ENCODE assay signal across 26 mouse cellular contexts in the genomic region with DNA sequence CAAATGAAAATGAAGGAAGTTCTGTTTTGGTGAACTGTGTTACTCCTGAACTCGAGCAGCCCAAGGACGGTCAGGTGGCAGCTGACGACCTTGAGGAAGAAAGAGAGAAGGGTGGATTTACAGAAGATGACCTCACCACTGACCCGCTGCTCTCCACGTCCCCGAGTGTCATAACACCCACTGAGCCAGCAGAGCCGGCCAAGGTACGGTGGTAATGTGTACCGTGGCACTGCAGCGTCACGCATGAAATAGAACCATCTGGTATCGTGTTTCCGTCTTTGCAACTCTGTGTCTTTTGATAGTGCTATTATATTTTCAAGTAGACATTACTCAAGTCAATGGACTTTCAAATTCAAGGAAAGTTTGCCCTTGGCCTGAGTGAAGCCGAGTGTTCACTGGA. TPM values are rescaled to one million over a fixed set of nuclear protein-coding genes. Genes with fewer than 3 reads are reported as not detected.
A peak's percentile ranks its signal among the peaks of the same experiment; 100 is the strongest.
DNase-seq lines count a peak whose midpoint lies in the region; ATAC-seq and TF ChIP-seq lines count a peak whose summit lies in the region.
"Had no signal": no experiment of that assay in that cellular context is flagged by ENCODE, and none has a peak within 500 bp of the region (broad histone marks: within the 10 kb centered on the region; RNA-seq: fewer than 3 reads in every experiment).

No protein-coding gene starts in this region.

- DNase-seq in kidney, postnatal 25 days, result no peak
- peak; percentile 38 for DNase-seq in kidney, postnatal 0 days (ENCODE audit: low spot score)
- no peak for DNase-seq in kidney, postnatal 36 days
- DNase-seq in mesoderm, embryonic 11.5 days (ENCODE audit: low read depth, low spot score), result peak; percentile 12
- DNase-seq: adrenal gland, adult 8-10 months; adrenal gland, postnatal 25 days; cerebellum, adult 11-12 months; cerebellum, adult 8-10 months; cerebellum, postnatal 10 days; cerebellum, postnatal 36 days; embryo, embryonic 11 days; forebrain, postnatal 0 days; gastrocnemius, adult 2 months; gastrocnemius, postnatal 14 days; heart, postnatal 10 days; heart, postnatal 4 days had no signal

- no peaks in the 10 kb centered on the region for H3K27me3 ChIP-seq in kidney, embryonic 14.5 days (ENCODE audit: control insufficient read depth, insufficient read depth, low read length)
- H3K27me3 ChIP-seq in kidney, postnatal 0 days (ENCODE audit: insufficient read depth, low read length), result no peaks in the 10 kb centered on the region
- H3K27me3 ChIP-seq: embryonic facial prominence, embryonic 12.5 days; embryonic facial prominence, embryonic 15.5 days; heart, embryonic 12.5 days; heart, embryonic 15.5 days had no signal

- H3K27ac ChIP-seq in kidney, embryonic 14.5 days (ENCODE audit: low read depth, low read length), result no peak overlapping the region
- no peak overlapping the region for H3K27ac ChIP-seq in kidney, postnatal 0 days
- H3K27ac ChIP-seq: embryonic facial prominence, embryonic 12.5 days; embryonic facial prominence, embryonic 15.5 days; gastrocnemius, adult 2 months; heart, embryonic 15.5 days; hindbrain, embryonic 14.5 days; hindbrain, postnatal 0 days had no signal

- no peak overlapping the region for H3K4me3 ChIP-seq in kidney, embryonic 14.5 days (ENCODE audit: low read length)
- H3K4me3 ChIP-seq in kidney, postnatal 0 days (replicated peaks; ENCODE audit: low read depth, low read length), result no peak overlapping the region
- H3K4me3 ChIP-seq: embryonic facial prominence, embryonic 12.5 days; embryonic facial prominence, embryonic 15.5 days; gastrocnemius, adult 2 months; heart, embryonic 12.5 days; heart, embryonic 15.5 days had no signal

- no peak overlapping the region for H3K9ac ChIP-seq in kidney, embryonic 14.5 days (ENCODE audit: low read depth, low read length)
- no peak overlapping the region for H3K9ac ChIP-seq in kidney, postnatal 0 days (ENCODE audit: low read depth, low read length)
- H3K9ac ChIP-seq: embryonic facial prominence, embryonic 12.5 days; embryonic facial prominence, embryonic 15.5 days; forebrain, postnatal 0 days; heart, embryonic 12.5 days; heart, embryonic 15.5 days; hindbrain, embryonic 14.5 days had no signal

- ATAC-seq in kidney, embryonic 14.5 days (ENCODE audit: low FRiP score, low TSS enrichment), result peak; percentile 85
- peak; percentile 73; the same call in 1 of the 2 replicates for ATAC-seq in kidney, postnatal 0 days (replicated peaks; ENCODE audit: low FRiP score, low read depth)
- ATAC-seq in CD4-positive, CD25-positive, alpha-beta regulatory T cell, adult 4 months, result no peak
- ATAC-seq: activated CD4-positive, CD25-positive, alpha-beta regulatory T cell, adult 4 months; forebrain, embryonic 14.5 days; forebrain, postnatal 0 days; hindbrain, postnatal 0 days had no signal

- H3K9me3 ChIP-seq in kidney, embryonic 14.5 days (ENCODE audit: control insufficient read depth, low read length), result no peaks in the 10 kb centered on the region
- no peaks in the 10 kb centered on the region for H3K9me3 ChIP-seq in kidney, postnatal 0 days (replicated peaks; ENCODE audit: low read length)
- H3K9me3 ChIP-seq: embryonic facial prominence, embryonic 12.5 days; embryonic facial prominence, embryonic 15.5 days; heart, embryonic 12.5 days; heart, embryonic 15.5 days had no signal

- no peak for TF ChIP-seq CTCF in kidney, postnatal 0 days (IDR thresholded peaks at IDR 0.05; ENCODE audit: low read depth)

- H3K36me3 ChIP-seq in kidney, embryonic 14.5 days (ENCODE audit: control insufficient read depth, insufficient read depth, low read length), result peaks cover 7% of the 10 kb centered on the region; the same call in 1 of the 2 replicates
- 0 out of 2 replicates have a peak, but pooled peaks cover 15% of the 10 kb centered on the region for H3K36me3 ChIP-seq in kidney, postnatal 0 days (ENCODE audit: insufficient read depth, low read length)

- H3K4me2 ChIP-seq in kidney, embryonic 14.5 days (replicated peaks; ENCODE audit: low read depth, low read length), result no peak overlapping the region
- H3K4me2 ChIP-seq in kidney, postnatal 0 days (ENCODE audit: low read length), result no peak overlapping the region
- H3K4me2 ChIP-seq: embryonic facial prominence, embryonic 12.5 days; embryonic facial prominence, embryonic 15.5 days; heart, embryonic 12.5 days; heart, embryonic 15.5 days; hindbrain, embryonic 14.5 days had no signal

- H3K4me1 ChIP-seq in kidney, embryonic 14.5 days (ENCODE audit: control insufficient read depth, insufficient read depth, low read length), result no peaks in the 10 kb centered on the region
- no peaks in the 10 kb centered on the region for H3K4me1 ChIP-seq in kidney, postnatal 0 days (replicated peaks; ENCODE audit: insufficient read depth, low read length)
- H3K4me1 ChIP-seq: embryonic facial prominence, embryonic 12.5 days; embryonic facial prominence, embryonic 15.5 days had no signal

- 48% methylated on average over 14 of the region's 14 CpGs for WGBS in kidney, embryonic 14.5 days
- WGBS in kidney, postnatal 0 days, result 44% methylated on average over 14 of the region's 14 CpGs

RNA-seq across cellular contexts. Expression of a gene that starts 19.1 kb away (rescaled TPM):
- 6.5 and 7.8 TPM in 2 replicates for polyA plus RNA-seq in kidney, embryonic 14.5 days (2014; fragmentation: Nextera tagmentation; extraction: Ambion mirVana)
- 7.2 and 7.4 TPM in 2 replicates for polyA plus RNA-seq in kidney, postnatal 0 days (2015; fragmentation: Nextera tagmentation; extraction: Ambion mirVana)
- 1 to 10 TPM in 1 of 2 experiments, under 1 TPM in 1; 0.57 to 1.1 TPM for polyA plus RNA-seq in CD4-positive, CD25-positive, alpha-beta regulatory T cell, adult 4 months (2017; shearing (Covaris generic))

Comparison
In these comparisons a context has a peak if more than half of its experiments do, and no peak if none do; other contexts are left out.
1. DNase-seq: peak in kidney, postnatal 0 days (single experiment) and mesoderm, embryonic 11.5 days (single experiment); none in kidney, postnatal 25 days (0 of 2) and kidney, postnatal 36 days (0 of 2).